Mouse (Mus musculus) Muller cell, postnatal 12 days (primary cell): Measurements from ENCODE around the gene Msrb1.
"Not testable (repeated sequence)": the region's sequence is repeated elsewhere in the genome, so short reads cannot be mapped to it uniquely, and the experiment has no call there.

Source experiments
- DNase-seq: peaks from one replicate; pipeline ENCODE4 v3.0.0-alpha.2; 2015; ENCODE audit errors: inconsistent ontology term

Msrb1 gene

DNA sequence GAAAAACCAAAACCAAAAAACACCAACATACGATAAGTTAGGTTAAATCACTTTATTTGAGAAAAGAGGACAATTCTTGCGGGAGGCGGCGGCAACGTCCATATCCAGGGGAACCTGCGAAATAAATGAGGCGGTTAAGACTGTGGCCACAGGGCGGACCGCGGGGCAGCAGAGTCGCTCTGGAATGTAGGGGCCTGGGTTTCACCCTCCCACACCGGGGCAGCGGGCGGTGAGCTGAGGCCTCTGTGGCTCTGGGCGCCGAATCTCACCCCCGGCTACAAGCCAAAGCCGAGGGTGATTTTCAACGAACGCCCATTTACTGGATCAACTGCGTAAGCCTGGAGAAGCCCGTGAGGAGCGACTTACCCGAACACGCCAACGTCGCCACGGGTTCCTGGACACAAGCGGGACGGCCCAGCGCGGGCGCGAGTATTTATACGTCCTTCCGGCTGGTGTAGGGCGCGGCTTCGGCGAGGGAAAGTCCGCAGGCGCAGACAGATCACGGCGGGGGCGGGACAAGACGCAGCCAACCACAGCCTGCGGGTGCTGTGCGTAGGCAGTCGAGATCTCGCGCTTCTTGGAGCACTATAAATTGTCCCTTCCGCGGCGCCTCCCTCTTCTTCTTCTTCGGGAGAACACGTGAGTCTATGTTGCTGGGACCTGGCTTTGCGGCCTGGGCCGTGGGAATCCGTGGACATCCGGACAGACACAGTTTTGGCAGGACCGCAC is 16.8 kb upstream of the Msrb1 start:
- DNase-seq = peak; percentile 98

DNA sequence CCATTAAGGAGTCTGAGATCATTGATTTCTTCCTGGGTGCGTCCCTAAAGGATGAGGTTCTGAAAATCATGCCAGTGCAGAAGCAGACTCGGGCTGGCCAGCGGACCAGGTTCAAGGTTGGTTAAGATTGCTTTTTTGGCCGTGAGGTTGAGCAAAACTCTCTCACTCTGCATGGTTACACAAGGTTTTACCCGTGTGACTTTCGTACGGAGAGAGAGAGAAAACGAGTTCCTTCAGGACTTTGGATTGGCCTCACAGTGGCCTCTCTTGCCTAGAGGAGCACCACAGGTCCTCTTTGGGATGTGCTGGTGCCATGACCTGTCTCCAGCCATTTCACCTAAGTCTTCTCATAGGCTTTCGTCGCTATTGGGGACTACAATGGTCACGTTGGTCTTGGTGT is 15.8 kb upstream of the Msrb1 start:
- not testable (repeated sequence) for DNase-seq

DNA sequence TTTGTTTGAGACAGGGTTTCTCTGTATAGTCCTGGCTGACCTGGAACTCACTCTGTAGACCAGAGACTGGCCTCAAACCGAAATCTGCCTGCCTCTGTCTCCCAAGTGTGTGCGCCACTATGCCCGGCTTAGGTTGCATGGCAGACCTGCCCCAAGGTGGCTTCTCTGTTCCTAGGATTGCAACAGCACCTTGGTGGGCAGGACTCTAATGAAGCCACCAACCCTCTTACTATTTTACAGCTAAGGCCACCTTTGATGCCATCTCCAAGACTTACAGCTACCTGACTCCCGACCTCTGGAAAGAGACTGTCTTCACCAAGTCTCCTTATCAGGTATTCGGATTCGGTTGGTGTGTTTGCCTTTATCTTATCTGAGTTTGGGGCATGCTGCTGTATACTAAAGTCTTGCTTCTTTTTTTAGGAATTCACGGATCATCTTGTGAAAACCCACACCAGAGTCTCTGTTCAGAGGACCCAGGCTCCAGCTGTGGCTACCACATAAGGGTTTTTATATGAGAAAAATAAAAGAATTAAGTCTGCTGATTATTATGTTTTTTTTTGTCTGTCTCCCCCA is 15.0 kb upstream of the Msrb1 start:
- DNase-seq = not testable (repeated sequence)

DNA sequence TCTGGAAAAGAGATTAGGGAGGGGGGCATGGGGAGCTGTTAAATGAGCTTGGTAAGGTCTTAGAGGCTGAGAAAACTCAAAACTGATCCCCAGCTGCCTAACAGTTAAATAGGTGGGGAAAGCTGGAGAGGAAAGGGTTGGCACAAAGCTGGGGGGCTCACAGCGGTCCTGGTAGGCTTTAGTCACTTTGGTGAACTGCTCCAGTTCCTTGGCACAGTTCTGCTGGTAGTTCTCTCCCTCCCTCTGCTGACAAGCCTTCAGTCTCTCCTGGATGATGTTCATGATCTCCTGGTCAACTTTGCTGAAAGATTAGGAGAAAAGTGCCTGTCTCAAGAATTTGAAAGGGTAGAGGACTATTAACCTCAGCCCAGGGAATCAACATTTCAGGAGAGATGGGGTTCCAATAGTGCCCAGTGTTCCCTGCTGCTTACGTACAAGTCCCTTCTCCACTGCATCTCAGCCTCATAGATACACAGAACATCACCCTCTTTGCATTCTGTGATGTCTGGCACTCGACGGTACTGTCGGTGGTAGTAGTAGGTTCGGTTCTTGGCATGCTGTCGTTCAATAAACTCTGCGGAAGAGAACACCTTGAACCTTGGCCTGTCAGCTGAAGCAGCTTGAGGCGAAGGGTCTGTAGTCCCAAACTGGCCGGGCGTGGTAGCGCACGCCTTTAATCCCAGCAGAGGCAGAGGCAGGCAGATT is 14.1 kb upstream of the Msrb1 start:
- no peak for DNase-seq

DNA sequence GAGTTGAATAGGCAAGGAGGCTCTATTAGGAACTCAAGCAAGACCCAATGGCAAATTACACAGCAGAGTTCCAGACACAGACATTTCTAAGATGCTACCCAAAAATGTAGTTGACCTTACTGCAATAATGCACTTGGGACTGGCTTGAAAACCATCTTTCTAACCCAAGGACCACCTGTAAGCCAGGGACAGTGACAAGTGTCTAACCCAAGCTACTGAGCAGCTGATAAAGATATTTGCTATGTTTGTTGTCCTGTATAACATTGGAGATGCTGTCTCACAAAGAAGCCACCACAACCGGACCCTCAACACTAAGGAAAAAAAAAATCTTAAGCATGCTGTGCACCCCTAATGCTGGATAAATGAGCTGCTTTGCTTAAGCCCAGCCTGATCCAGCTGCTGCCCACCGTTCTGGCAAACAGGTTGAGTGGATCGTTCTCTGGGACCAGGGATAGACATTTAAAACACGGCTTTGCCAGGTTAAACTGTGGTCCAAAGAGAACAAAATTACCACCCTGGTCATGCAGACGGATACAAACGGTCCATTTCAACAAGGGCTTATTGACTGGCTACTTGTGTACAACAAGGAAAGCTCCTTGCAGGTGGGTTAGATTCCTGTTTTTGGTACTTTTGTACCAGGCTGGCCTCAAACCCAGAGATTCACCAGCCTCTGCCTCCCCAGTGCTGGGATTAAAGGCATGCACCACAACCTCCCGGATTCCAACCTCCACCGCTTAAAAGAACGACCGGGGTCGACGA is 13.1 kb upstream of the Msrb1 start:
- peak; percentile 26 for DNase-seq

DNA sequence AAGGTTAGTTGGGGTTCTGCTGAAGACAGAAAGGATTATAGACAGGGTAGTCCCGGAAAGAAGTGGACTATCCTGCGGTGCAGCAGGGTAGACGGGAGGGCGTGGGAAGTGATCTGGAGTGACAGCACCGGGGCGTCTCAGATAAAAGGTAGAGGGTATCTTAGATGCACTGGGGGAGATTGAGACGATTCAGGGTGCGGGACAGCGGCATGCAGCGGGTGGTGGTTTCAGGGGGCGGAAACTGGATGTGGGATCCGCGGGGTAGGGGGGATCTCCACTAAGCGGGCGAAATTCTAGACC is 12.6 kb upstream of the Msrb1 start:
- no peak for DNase-seq

DNA sequence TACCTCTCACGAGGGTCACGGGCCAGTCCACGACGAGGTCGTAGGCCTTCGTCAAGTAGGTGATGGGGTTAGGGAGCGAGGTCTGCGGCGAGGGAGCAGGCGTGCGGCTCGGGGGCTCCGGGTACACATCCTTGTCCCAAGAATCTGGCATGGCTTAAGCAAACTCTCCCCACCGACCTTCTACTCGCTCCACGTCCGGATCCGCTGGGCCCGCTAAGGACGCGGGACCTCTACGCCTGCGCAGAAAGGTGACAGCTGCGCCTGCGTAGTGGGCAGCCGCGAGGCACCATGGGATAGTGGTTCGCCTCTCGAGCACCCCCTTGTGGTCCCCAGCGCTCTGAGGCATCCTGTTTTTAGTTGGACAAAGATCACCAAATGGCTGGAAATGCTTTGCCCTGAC is 12.3 kb upstream of the Msrb1 start, which contains the start of gene Ndufb10:
Ndufb10 (minus strand) TSS at position 295 of the 400 bp plus-strand sequence.
- peak; percentile 93 for DNase-seq

DNA sequence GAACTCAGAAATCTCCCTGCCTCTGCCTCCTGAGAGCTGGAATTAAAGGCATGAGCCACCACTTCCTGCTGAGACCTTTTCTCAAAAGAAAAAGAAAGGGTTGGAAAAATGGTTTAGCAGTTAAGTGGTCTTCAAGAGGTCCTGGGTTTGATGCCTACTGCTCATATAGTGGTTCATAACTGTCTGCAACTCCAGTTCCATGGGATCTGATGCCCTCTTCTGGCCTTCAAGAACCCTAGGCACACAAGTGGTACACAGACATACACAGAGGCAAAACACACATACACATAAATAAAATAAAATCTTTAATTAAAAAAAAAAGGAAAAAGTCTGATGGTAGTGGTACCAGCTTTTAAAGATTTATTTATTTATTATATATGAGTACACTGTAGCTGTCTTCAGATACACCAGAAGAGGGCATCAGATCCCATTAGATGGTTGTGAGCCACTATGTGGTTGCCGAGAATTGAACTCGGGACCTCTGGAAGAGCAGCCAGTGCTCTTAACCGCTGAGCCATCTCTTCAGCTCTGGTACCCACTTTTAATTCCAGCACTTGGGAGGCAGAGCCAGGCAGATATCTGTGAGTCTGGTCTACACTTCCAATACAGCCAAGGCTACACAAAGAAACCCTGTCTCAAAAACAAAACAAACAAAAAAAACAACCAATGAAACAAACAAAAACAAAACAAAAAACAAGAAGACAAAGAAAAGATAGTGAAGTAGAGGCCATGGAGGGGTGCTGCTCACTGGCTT is 10.6 kb upstream of the Msrb1 start:
- DNase-seq = no peak

DNA sequence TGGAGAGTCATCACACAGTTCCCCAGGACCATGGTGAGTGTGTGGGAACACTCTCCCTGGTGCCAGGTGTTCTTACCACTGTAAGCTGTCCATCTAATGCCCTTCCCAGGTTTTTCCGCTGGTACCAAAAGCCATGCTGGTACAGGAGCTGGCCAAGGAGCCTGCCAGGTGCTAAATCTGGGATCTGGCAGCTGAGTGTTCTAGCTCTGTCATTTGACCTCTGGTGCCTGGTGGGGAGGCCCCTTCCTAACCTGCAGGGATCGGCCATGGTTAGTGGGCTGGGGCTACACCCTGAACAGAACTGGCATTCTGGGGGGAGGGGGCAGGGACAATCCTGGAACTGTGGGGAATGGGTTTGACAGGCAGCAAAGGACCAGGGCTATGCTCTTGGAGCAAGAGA is 8.8 kb upstream of the Msrb1 start, which contains the start of gene Rpl3l:
Rpl3l (plus strand) TSS at position 203 of the 400 bp plus-strand sequence.
- no peak for DNase-seq

DNA sequence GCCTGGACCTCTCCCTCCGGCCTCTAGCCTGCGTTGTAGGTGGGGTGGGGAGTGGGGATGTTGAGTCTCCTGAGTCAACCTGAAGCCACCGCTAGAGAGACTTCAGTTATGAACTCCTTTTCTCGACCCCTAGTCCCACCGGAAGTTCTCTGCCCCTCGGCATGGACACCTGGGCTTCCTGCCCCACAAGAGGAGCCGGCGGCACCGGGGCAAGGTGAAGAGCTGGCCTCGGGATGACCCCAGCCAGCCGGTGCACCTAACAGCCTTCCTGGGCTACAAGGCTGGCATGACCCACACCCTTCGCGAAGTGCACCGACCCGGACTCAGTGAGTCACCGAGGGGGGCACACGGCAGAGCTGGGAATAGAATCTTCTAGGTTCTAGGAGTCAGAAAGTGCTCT is 8.3 kb upstream of the Msrb1 start:
- no peak for DNase-seq

DNA sequence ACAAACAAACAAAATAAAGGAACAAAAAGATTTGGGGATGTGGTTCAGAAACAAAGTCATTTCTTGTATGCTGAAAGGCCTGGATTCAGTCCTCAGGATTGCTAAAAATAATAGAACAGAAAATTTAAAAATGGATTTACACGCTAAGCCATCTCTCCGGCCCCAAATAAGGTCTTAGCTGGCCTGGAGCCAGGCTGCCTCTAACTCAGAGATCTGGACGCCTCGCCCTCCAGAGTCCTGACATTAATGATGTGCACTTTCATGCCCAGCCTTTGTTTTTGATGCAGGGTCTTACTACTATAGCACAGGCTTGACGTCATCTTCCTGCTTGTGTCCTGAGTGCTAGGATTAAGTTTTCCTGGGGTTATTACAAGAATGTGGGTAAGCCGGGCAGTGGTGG is 7.4 kb upstream of the Msrb1 start:
- DNase-seq = no peak

DNA sequence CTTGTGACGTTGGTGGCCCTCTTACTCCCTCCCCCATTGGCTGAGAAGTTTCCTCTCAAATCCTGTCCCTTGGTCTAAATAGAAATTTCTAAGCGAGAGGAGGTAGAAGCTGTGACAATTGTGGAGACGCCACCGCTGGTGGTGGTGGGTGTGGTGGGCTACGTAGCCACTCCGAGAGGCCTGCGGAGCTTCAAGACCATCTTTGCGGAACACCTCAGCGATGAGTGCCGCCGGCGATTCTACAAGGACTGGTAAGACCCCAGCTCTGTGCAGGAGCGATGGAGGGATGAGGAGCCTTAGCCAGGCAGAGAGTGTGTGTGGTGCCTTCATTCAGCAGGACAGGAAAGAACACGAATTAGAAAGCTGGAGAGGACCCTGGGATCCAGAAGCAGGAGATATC is 5.7 kb upstream of the Msrb1 start:
- DNase-seq = no peak

DNA sequence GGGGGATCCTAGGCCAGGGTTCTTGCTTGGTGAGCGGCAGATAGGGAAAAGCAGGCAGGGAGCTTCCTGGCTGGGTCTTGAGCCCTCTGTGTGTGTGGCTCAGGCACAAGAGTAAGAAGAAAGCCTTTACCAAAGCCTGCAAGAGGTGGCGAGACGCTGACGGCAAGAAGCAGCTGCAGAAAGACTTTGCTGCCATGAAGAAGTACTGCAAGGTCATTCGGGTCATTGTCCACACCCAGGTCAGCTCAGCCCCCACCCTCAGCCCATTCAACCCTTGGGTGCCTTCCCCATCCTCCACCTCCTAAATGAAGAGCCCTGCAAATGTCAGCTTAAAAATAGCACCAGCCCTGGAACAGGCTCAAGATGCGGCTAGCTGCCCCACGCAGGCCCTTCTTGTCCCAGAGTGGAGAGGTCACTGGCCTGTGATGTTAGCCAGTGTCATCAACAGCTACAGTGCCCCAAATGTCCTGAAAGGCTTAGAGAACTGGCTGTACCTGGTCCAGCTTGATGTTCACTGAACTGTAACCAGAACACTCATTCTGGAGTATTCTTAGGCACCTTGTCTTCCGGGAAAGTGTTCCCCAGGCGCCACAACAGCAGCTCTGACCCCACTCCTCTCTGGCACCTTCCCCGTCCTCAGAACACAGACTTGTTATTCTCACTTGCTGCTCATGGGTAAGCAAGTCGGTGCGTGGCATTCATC is 4.1 kb upstream of the Msrb1 start:
- no peak for DNase-seq

DNA sequence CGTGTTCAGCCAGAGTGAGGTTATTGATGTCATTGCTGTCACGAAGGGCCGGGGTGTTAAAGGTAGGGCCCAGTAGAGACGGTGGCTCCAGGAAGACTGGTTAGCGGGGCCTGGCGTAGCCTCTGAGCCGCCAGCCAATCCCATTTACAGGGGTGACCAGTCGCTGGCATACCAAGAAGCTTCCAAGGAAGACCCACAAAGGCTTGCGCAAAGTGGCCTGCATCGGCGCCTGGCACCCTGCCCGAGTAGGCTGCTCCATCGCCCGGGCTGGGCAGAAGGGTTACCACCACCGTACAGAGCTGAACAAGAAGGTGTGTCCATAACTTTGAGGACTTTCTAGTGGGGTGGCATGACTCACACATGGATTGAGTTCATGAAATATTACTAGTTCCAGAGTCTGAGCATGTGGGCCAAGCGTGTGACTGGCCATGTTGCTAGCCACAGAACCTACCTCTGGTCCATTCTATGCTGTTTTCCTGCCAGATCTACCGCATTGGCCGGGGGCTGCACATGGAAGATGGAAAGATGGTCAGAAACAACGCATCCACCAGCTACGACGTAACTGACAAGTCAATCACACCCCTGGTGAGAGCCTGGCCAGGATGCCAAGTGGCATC is 2.9 kb upstream of the Msrb1 start:
- DNase-seq = no peak

DNA sequence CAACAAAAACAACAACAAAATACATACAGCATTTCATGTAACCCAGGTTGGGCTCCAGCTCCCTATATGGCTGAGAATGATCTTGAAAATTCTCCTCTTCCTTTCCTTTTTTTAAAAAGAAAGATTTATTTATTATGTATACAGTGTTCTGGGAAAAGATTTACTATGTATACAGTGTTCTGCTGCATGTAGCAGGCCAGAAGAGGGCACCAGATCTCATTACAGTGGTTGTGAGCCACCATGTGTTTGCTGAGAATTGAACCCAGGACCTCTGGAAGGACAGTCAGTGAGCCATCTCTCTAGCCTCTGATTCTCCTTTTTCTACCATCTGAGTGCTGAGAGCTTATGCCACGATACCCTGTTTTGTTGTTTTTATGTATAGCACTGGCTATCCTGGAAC is 1.9 kb upstream of the Msrb1 start:
- no peak for DNase-seq

DNA sequence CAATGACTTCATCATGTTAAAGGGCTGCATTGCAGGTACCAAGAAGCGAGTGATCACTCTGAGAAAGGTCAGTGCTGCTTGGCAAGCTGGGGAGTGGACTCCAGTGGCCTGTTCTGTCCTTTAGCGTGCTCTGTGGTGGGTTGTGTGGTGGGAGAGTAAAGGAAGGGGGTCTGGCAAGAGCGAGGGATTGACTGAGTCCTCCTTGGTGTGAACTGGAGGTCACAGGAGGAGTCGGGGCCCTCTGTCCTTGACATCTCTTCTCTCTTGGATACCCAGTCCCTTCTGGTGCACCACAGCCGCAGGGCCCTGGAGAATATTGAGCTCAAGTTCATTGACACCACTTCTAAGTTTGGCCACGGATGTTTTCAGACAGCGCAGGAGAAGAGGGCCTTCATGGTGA is 996 bp upstream of the Msrb1 start:
- DNase-seq = no peak

DNA sequence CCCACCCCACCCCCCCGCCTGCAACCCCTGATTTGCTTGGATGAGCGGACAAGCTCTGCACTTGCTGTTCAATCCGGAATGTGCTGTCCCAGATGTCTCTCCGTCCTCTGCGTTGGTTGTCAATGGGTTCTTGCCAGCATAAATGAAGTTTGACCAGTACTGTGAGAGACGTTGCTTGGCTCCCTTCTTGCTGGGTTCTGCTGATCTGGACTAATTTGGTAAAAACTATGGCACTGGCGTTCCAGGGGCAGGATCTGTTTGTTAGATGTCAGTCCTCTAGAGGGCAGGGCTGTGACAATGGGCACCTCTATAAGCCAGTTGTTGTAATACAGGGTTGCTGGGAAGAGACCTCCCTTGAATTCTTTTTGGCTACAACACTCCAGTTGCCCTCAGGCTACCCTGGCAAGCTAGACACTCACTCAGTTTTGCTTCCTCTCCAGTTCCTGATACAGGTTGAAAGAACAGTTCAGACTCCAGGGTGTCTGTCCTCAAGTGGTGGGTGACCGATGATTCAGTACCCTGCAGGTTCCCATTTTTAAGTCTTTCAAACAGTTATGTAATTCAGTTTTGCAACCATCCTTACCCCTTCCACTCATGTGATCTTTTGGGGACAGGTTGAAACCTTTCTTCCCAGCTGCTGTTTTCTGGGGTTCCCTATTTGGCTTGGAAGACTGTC is 831 bp downstream of the Msrb1 start:
- peak; percentile 54 for DNase-seq

DNA sequence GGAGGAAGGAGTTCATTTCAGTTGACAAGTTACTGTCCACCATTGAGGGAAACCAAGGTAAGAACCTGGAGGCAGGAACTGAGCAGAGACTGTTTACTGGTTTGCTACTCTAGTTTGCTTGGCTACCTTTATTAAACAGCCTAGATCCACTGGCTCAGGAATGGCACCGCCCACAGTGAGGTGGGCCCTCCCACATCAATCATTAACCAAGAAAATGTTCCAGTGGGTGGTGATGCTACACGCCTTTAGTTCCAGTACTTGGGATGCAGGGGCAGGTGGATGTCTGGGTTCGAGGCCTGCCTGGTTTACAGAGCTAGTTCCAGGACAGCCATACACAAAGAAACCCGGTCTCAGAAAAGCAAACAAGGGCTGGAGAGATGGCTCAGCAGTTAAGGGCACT is 1.8 kb downstream of the Msrb1 start:
- DNase-seq = no peak

DNA sequence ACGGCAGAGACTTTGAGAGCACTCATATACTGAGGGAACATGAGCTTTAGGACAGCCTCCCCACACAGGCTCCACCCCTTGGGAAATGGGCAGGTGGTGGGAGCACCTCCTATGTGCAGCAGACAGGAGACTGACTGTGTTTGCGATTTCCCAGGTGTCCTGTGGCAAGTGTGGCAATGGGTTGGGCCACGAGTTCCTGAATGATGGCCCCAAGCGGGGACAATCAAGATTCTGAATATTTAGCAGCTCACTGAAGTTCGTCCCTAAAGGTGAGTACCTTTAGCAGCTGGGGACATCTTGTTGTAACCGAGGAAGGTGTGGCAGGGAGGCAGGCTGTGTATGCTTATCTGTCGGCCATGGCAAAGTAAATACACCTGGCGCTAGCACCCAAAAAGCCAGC is 3.5 kb downstream of the Msrb1 start:
- no peak for DNase-seq

DNA sequence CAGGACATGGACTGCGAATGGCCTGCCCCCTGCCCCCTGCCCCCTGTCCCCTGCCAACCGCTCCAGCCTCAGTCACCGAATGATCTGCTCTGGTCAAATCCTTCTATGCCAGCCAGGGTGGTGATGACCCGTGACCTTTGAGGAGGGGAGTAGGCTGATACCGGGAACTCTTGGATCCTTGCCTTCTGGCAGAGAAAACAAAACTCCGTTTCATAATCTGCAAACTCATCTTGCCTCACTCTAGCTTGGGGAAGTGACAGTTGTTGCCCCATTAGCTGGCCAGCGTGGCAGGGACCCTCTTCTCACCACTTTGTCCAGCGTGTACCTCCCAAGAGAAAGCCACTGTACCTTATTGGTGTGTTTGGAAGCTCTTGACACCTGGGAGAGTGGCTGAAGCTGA is 5.9 kb downstream of the Msrb1 start:
- DNase-seq = no peak
